Mouse (Mus musculus) neural tube, embryonic 11.5 days (tissue): ENCODE measurements around the gene Pax5. TPM values are rescaled to one million over a fixed set of nuclear protein-coding genes. Genes with fewer than 3 reads are reported as not detected.

Experiments used
- ATAC-seq: fragments of 200-750 bp; cut with Nextera tagmentation; 2 replicates; pipeline ENCODE4 v1.8.0; 2017; ENCODE audit warnings: moderate number of reproducible peaks, mild to moderate bottlenecking, moderate TSS enrichment, moderate library complexity; ENCODE audit not compliant: insufficient read depth, low FRiP score, low TSS enrichment
- DNase-seq: peaks from one replicate; pipeline ENCODE4 v3.0.0-alpha.2; 2015; ENCODE audit warnings: low spot score
- H3K27ac ChIP-seq: fragments of 300-500 bp; sonication (generic); 2 replicates; pipeline ENCODE4 v1.5.1; 2014; ENCODE audit warnings: low read depth, mild to moderate bottlenecking, low read length
- H3K27me3 ChIP-seq: fragments of 300-500 bp; sonication (generic); 2 replicates; pipeline ENCODE4 v1.6.1; 2014; ENCODE audit warnings: mild to moderate bottlenecking, low read length, mixed read lengths; ENCODE audit not compliant: control insufficient read depth, insufficient read depth
- H3K36me3 ChIP-seq: fragments of 300-500 bp; sonication (generic); 2 replicates; pipeline ENCODE4 v1.6.1; 2014; ENCODE audit warnings: mild to moderate bottlenecking, low read length, moderate library complexity, mixed read lengths; ENCODE audit not compliant: control insufficient read depth, insufficient read depth
- H3K4me1 ChIP-seq: fragments of 300-500 bp; sonication (generic); 2 replicates; pipeline ENCODE4 v1.6.1; 2014; ENCODE audit warnings: low read length, mixed read lengths; ENCODE audit not compliant: control insufficient read depth, insufficient read depth
- H3K4me2 ChIP-seq: fragments of 300-500 bp; sonication (generic); 2 replicates; pipeline ENCODE4 v1.6.1; 2014; ENCODE audit warnings: low read depth, mild to moderate bottlenecking, moderate library complexity
- H3K4me3 ChIP-seq: fragments of 300-500 bp; sonication (generic); 2 replicates; pipeline ENCODE4 v1.5.1; 2014; ENCODE audit warnings: low read depth, low read length
- H3K9ac ChIP-seq: fragments of 300-500 bp; sonication (generic); 2 replicates; pipeline ENCODE4 v1.6.1; 2014; ENCODE audit warnings: mild to moderate bottlenecking, low read length
- H3K9me3 ChIP-seq: fragments of 300-500 bp; sonication (generic); 2 replicates; pipeline ENCODE4 v1.6.1; 2016; ENCODE audit warnings: low read length; ENCODE audit not compliant: control insufficient read depth
- WGBS: fragments of 180-500 bp; shearing (Covaris S2); extraction: QIAGEN DNeasy Blood & Tissue Kit; methylation state at CpG from one replicate; pipeline ENCODE4 v1.1.7; 2014; 5-methylcytosine and 5-hydroxymethylcytosine counted together
- polyA plus RNA-seq: library from polyadenylated mRNA; unstranded; fragments of >200 nt; fragmentation: Nextera tagmentation; extraction: Ambion mirVana; gene quantifications from 2 replicates; pipeline ENCODE4 v1.2.1, GENCODE M21; 2014

The Pax5 gene
- polyA plus RNA-seq, 1 experiment from 2014 or later = 2.4 TPM

- no peaks in the 10 kb centered on the region for H3K4me1 ChIP-seq
- ATAC-seq (no peak), DNase-seq (no peak)
- H3K4me3 ChIP-seq = no peak overlapping the region
- H3K9me3 ChIP-seq = no peaks in the 10 kb centered on the region
- no peak overlapping the region for H3K9ac ChIP-seq
- no peaks in the 10 kb centered on the region for H3K27me3 ChIP-seq
- no peak overlapping the region for H3K4me2 ChIP-seq
- no peaks in the 10 kb centered on the region for H3K36me3 ChIP-seq
- H3K27ac ChIP-seq = no peak overlapping the region
Measured at GRCm38 (mm10) chr4:44627890-44628289, 82.4 kb downstream of the Pax5 start.

GRCm38 (mm10) chr4:44625108-44625424, 85.2 kb downstream of the Pax5 start:
- Histone ChIP-seq H3K9ac (no peak overlapping the region), H3K4me1 (no peaks in the 10 kb centered on the region), H3K36me3 (no peaks in the 10 kb centered on the region), H3K27ac (no peak overlapping the region), H3K27me3 (no peaks in the 10 kb centered on the region), H3K4me3 (no peak overlapping the region), H3K4me2 (no peak overlapping the region), H3K9me3 (no peaks in the 10 kb centered on the region)
- ATAC-seq (no peak), DNase-seq (no peak)
- WGBS = 89% methylated on average over 6 of the region's 6 CpGs

- H3K27me3 ChIP-seq = no peaks in the 10 kb centered on the region
- H3K9ac ChIP-seq = no peak overlapping the region
- no peaks in the 10 kb centered on the region for H3K36me3 ChIP-seq
- ATAC-seq (no peak), DNase-seq (no peak)
- 86% methylated on average over 12 of the region's 12 CpGs for WGBS
- H3K4me1 ChIP-seq = no peaks in the 10 kb centered on the region
- H3K9me3 ChIP-seq = no peaks in the 10 kb centered on the region
- H3K27ac ChIP-seq = no peak overlapping the region
- H3K4me2 ChIP-seq = no peak overlapping the region
- H3K4me3 ChIP-seq = no peak overlapping the region
Measured at GRCm38 (mm10) chr4:44624232-44625107, 85.8 kb downstream of the Pax5 start.

GRCm38 (mm10) chr4:44623435-44623727, 86.9 kb downstream of the Pax5 start:
- H3K4me1 ChIP-seq = no peaks in the 10 kb centered on the region
- H3K9me3 ChIP-seq = no peaks in the 10 kb centered on the region
- DNase-seq (no peak), ATAC-seq (peak; percentile 45)
- H3K9ac ChIP-seq = no peak overlapping the region
- H3K27ac ChIP-seq = 0 out of 2 replicates have a peak overlapping the region, but pooled peaks have one; percentile 34
- no peak overlapping the region for H3K4me2 ChIP-seq
- no peaks in the 10 kb centered on the region for H3K36me3 ChIP-seq
- WGBS = 77% methylated on average over 5 of the region's 5 CpGs
- H3K27me3 ChIP-seq = no peaks in the 10 kb centered on the region
- H3K4me3 ChIP-seq = no peak overlapping the region

GRCm38 (mm10) chr4:44622682-44623434, 87.4 kb downstream of the Pax5 start:
- no peak overlapping the region for H3K4me2 ChIP-seq
- H3K27ac ChIP-seq = 0 out of 2 replicates have a peak overlapping the region, but pooled peaks have one; percentile 20
- H3K36me3 ChIP-seq = no peaks in the 10 kb centered on the region
- no peaks in the 10 kb centered on the region for H3K27me3 ChIP-seq
- H3K9me3 ChIP-seq = no peaks in the 10 kb centered on the region
- no peak overlapping the region for H3K4me3 ChIP-seq
- DNase-seq (no peak), ATAC-seq (peak; percentile 58)
- no peaks in the 10 kb centered on the region for H3K4me1 ChIP-seq
- WGBS = 62% methylated on average over 17 of the region's 17 CpGs
- no peak overlapping the region for H3K9ac ChIP-seq

- H3K4me3 ChIP-seq = no peak overlapping the region
- ATAC-seq (no peak), DNase-seq (no peak)
- H3K9me3 ChIP-seq = no peaks in the 10 kb centered on the region
- no peaks in the 10 kb centered on the region for H3K27me3 ChIP-seq
- H3K36me3 ChIP-seq = no peaks in the 10 kb centered on the region
- H3K4me2 ChIP-seq = no peak overlapping the region
- H3K9ac ChIP-seq = no peak overlapping the region
- H3K4me1 ChIP-seq = no peaks in the 10 kb centered on the region
- WGBS = 93% methylated on average over 5 of the region's 5 CpGs
- H3K27ac ChIP-seq = no peak overlapping the region
Measured at GRCm38 (mm10) chr4:44620241-44620640, 90.0 kb downstream of the Pax5 start.

GRCm38 (mm10) chr4:44614066-44614667, 96.1 kb downstream of the Pax5 start:
- no peaks in the 10 kb centered on the region for H3K36me3 ChIP-seq
- no peak overlapping the region for H3K27ac ChIP-seq
- no peak overlapping the region for H3K9ac ChIP-seq
- H3K4me3 ChIP-seq = no peak overlapping the region
- 89% methylated on average over 8 of the region's 8 CpGs for WGBS
- no peaks in the 10 kb centered on the region for H3K4me1 ChIP-seq
- no peaks in the 10 kb centered on the region for H3K27me3 ChIP-seq
- H3K4me2 ChIP-seq = no peak overlapping the region
- no peak for ATAC-seq
- DNase-seq = no peak
- no peaks in the 10 kb centered on the region for H3K9me3 ChIP-seq

GRCm38 (mm10) chr4:44612392-44612791, 97.9 kb downstream of the Pax5 start:
- Histone ChIP-seq H3K4me3 (no peak overlapping the region), H3K9me3 (no peaks in the 10 kb centered on the region), H3K27me3 (no peaks in the 10 kb centered on the region), H3K9ac (no peak overlapping the region), H3K4me2 (no peak overlapping the region), H3K27ac (no peak overlapping the region), H3K36me3 (no peaks in the 10 kb centered on the region), H3K4me1 (no peaks in the 10 kb centered on the region)
- no peak for ATAC-seq
- 93% methylated on average over 3 of the region's 3 CpGs for WGBS
- DNase-seq = no peak
